Mouse (Mus musculus): Measurements from ENCODE around the gene Inpp5a.

Gene Inpp5a

GRCm38 (mm10) chr7:139445621-139446020 lies 56.7 kb downstream of the Inpp5a start:
- no peak for DNase-seq (ENCODE audit: low read depth)

- no peak for DNase-seq (ENCODE audit: low read depth)
These were observed 58.5 kb downstream of the Inpp5a start for GRCm38 (mm10) chr7:139447381-139447780.

- DNase-seq (ENCODE audit: low read depth), result no peak
These were observed 61.5 kb downstream of the Inpp5a start for GRCm38 (mm10) chr7:139450186-139450998.

GRCm38 (mm10) chr7:139451711-139452110 lies 62.8 kb downstream of the Inpp5a start:
- DNase-seq (ENCODE audit: low read depth), result no peak

GRCm38 (mm10) chr7:139452199-139452598 lies 63.3 kb downstream of the Inpp5a start:
- no peak for DNase-seq (ENCODE audit: low read depth)

GRCm38 (mm10) chr7:139453198-139453597 lies 64.3 kb downstream of the Inpp5a start:
- DNase-seq (ENCODE audit: low read depth), result no peak

GRCm38 (mm10) chr7:139454285-139454684 lies 65.4 kb downstream of the Inpp5a start:
- DNase-seq (ENCODE audit: low read depth), result no peak

GRCm38 (mm10) chr7:139456759-139457158 lies 67.8 kb downstream of the Inpp5a start:
- peak; percentile 25 for DNase-seq (ENCODE audit: low read depth)

- peak; percentile 49 for DNase-seq (ENCODE audit: low read depth)
These were observed 72.4 kb downstream of the Inpp5a start for GRCm38 (mm10) chr7:139461344-139461743.

- DNase-seq (ENCODE audit: low read depth), result no peak
These were observed 73.2 kb downstream of the Inpp5a start for GRCm38 (mm10) chr7:139462142-139462541.

- DNase-seq (ENCODE audit: low read depth), result no peak
These were observed 76.6 kb downstream of the Inpp5a start for GRCm38 (mm10) chr7:139465538-139465937.

GRCm38 (mm10) chr7:139466484-139467176 lies 77.7 kb downstream of the Inpp5a start:
- DNase-seq (ENCODE audit: low read depth), result no peak

- peak; percentile 35 for DNase-seq (ENCODE audit: low read depth)
These were observed 78.4 kb downstream of the Inpp5a start for GRCm38 (mm10) chr7:139467177-139467895.

- peak; percentile 75 for DNase-seq (ENCODE audit: low read depth)
These were observed 79.0 kb downstream of the Inpp5a start for GRCm38 (mm10) chr7:139467896-139468279.

- DNase-seq (ENCODE audit: low read depth), result peak; percentile 28
These were observed 79.5 kb downstream of the Inpp5a start for GRCm38 (mm10) chr7:139468440-139468839.

- DNase-seq (ENCODE audit: low read depth), result no peak
These were observed 80.5 kb downstream of the Inpp5a start for GRCm38 (mm10) chr7:139469457-139469856.

- DNase-seq (ENCODE audit: low read depth), result no peak
These were observed 81.6 kb downstream of the Inpp5a start for GRCm38 (mm10) chr7:139470481-139470880.

- DNase-seq (ENCODE audit: low read depth), result peak; percentile 58
These were observed 83.1 kb downstream of the Inpp5a start for GRCm38 (mm10) chr7:139472052-139472451.

- peak; percentile 89 for DNase-seq (ENCODE audit: low read depth)
These were observed 84.1 kb downstream of the Inpp5a start for GRCm38 (mm10) chr7:139472865-139473549.

- peak; percentile 41 for DNase-seq (ENCODE audit: low read depth)
These were observed 87.0 kb downstream of the Inpp5a start for GRCm38 (mm10) chr7:139475896-139476295.

GRCm38 (mm10) chr7:139476700-139477099 lies 87.8 kb downstream of the Inpp5a start:
- DNase-seq (ENCODE audit: low read depth), result no peak

- no peak for DNase-seq (ENCODE audit: low read depth)
These were observed 88.8 kb downstream of the Inpp5a start for GRCm38 (mm10) chr7:139477748-139478147.
